Mouse (Mus musculus) testis, adult 2 months (tissue): ENCODE results near the gene Fam189a1.

Experiments used
- CTCF ChIP-seq: fragments of 200-500 bp; IDR thresholded peaks from 2 replicates; pipeline ENCODE4 v1.5.1; 2012; ENCODE audit warnings: low read depth, mild to moderate bottlenecking, inconsistent platforms, low read length, moderate library complexity; ENCODE audit not compliant: control insufficient read depth, insufficient read depth, insufficient replicate concordance
- POLR2A ChIP-seq: fragments of 200-500 bp; IDR thresholded peaks from 2 replicates; pipeline ENCODE4 v1.6.1; 2012; ENCODE audit warnings: low read depth, mild to moderate bottlenecking, inconsistent platforms, low read length, moderate library complexity; ENCODE audit not compliant: control insufficient read depth

DNA sequence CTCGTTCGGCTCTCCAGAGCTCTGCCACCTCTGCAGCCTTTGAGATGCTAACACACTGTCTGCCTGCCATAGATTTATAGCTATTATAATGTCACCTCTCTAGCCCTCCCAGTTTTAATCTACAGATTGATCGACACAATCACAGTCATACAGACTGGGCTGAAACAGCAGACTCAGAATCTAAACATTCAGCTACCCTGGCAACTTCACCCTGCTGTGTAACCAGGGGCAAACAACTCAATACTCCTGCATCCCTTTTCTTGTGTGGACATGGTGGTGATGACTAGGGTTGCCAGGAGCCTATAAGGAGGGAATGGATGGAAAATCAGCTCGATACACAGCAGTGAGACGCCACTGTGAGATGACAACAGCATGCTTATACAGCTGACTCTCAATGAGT is 24.3 kb upstream of the Fam189a1 start:
- TF ChIP-seq CTCF (no peak), POLR2A (no peak)
